Mouse (Mus musculus): Measurements from ENCODE around the gene Asxl2.
A peak's percentile ranks its signal among the peaks of the same experiment; 100 is the strongest.
"Not testable (repeated sequence)": the region's sequence is repeated elsewhere in the genome, so short reads cannot be mapped to it uniquely, and the experiment has no call there.

Asxl2 gene

DNA sequence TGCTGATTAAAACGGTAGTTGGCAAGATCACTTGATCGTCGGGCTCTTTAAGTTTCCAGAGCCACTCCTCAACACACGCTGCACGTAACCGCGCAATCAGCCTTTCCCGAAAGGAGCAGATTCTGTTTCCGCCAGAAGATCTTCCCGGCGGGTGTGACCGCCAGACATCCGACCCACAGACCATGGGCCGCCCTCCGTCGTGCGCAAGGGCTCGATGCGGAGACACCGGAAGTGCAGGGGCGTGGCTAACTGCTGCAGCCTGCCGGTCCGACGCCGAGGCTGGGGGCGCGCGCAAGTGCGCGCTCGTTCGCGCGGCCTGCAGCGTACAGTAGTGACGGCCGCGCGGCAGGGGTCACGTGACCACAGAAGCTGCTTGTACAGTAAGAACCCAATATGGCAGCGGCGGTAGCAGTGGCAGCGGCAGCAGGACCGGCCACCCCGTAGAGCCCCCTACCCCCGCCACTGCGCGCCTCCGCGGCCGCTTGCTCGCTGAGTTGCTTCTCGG lies at the start of gene Asxl2:
Asxl2 (plus strand) TSS at position 328 of the 505 bp plus-strand sequence.
- DNase-seq (ENCODE audit: low read depth, low spot score) = peak; percentile 99

DNA sequence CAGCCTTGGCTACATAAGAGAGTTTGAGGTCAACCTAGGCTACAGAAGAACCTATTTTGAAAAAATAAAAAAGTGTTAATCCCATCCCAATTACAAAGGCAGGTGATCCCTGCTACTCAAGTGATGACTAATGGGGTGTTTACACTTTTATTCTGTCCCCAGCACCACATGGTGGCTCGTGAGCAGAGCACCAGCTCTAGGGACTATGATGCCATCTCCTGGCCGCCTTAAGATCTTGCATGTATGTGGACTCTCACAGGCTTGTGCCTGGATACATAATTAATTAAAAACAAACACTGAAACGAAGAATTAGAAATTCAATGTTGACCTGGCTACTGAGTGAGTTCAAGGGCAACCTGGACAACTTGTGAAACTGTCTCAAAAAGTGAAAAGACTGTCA lies 49.5 kb upstream of the Asxl2 start:
- DNase-seq (ENCODE audit: low read depth, low spot score) = no peak

DNA sequence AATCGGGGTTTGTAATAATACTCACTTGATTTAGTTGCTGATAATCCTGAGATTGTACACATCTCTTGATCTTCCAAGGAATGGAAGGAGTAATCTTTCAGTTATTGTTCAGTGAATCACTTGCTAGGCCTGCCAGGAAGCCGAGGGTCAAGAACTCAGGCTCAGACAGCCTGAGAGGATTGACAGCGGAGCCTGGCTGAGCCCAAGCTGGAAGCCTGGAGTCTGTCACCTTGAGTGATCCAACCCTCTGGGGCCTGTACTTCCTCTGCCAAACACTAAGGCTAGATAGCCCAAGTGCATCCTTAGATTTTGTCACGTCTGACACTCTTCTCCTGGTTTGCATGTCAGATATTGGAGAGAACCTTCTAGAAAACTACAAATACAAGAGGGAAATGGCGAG lies 48.9 kb upstream of the Asxl2 start:
- no peak for DNase-seq (ENCODE audit: low read depth, low spot score)

DNA sequence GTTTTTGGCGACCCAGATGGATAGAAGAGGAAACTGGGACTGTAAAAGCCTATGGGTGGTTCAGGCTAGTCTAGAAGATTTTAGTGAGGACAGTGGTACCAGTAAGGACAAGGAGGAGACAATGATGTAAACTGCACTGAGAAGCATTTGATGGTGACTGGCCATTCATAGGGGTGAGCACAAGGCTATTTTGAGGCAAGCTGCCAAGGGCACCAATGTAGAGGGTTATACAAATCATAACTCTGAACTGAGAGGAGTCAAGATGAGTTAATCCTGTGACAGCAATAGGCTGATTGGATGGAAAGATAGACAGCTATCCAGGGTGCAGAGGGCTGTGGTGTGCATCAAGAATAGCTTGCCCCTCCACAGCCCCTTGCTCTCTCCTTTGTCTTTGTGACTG lies 41.8 kb upstream of the Asxl2 start:
- no peak for DNase-seq (ENCODE audit: low read depth, low spot score)

DNA sequence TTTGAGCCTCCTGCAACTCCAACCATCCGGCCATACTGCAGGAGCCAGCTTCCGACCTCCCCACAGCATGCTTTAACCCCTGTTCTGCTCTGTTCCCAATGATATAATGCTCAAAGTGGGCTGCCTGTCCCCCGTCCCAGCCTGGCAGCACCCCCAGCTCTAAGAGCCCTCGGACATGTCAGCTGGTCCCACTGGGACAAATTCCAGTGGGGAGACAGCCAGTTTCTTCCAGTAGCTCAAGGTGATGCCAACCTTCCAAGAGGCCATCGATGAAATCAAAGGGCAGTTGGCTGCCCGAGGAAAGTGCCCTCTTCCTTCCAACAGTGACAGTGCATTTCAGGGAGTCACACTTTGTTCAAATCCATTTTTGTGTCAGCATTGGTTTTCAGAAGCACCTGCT lies 41.4 kb upstream of the Asxl2 start:
- no peak for DNase-seq (ENCODE audit: low read depth, low spot score)

DNA sequence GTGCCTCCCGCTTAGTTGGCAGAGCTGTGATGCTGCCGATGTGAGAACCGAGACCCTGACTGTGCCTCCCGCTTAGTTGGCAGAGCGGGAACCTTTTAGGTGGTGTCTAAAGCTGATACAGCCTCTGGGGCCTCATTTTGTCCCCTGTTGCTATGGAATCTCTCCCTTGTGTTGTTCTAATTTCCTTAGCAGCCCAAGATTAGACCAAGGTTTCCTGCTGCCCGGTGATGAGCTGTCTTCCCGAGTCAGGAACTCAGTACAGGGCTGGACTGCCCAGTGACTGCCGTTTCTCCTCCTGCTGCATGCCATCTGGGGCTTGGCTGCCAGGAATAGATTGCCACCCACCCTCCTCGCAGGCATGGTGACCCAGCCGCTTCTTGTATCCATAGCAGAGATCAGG lies 40.7 kb upstream of the Asxl2 start:
- DNase-seq (ENCODE audit: low read depth, low spot score) = no peak

DNA sequence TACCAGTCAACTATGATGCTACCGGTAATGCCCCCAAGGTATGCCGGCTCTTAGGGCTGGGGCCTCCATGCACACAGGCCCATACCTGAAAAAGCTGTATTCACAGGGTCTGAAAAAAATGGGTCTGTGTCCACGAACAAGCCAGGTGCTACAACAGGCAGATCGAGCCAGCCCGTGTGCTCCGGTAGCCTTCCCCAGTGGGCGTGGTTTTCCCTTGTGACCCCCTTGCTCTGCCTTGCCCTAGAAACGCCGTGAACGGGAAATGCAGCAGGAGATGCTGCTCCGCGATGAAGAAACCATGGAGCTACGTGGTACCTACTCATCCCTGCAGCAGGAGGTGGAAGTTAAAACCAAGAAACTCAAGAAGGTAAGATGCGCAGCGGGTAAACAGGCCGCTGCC lies 38.8 kb upstream of the Asxl2 start:
- no peak for DNase-seq (ENCODE audit: low read depth, low spot score)

DNA sequence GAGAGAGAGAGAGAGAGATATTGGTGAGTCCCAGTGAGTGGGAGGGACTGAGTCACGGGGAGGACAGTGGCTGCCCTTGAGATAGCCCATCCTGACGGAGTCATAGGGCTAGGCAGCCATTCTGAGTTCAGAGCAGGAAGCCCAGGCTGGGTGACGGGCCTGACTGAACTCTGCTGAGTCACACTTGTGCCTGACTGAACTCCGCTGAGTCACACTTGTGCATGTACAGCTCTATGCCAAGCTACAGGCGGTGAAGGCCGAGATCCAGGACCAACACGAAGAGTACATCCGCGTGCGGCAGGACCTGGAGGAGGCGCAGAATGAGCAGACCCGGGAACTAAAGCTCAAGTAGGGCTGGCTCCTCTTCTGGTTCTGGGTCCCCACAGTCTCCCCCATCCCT lies 37.3 kb upstream of the Asxl2 start:
- no peak for DNase-seq (ENCODE audit: low read depth, low spot score)

DNA sequence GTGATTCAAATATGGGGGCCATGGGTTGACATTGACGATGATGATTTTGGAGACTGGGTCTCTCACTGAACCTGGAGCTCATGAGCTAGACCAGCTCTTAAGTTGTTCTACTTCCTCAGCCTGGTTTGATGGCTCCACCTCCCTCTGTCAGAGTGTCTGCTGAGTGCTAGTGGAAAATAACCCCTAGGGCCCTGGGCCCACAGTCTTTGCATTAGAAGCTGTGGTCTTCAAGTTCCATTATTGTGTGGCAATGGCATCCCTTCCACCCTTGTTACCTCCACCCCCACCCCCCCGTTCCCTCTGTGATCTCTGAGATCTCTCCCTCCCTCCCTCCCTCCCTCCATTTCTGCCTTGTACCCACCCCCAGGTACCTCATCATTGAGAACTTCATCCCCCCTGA lies 36.6 kb upstream of the Asxl2 start:
- no peak for DNase-seq (ENCODE audit: low read depth, low spot score)

DNA sequence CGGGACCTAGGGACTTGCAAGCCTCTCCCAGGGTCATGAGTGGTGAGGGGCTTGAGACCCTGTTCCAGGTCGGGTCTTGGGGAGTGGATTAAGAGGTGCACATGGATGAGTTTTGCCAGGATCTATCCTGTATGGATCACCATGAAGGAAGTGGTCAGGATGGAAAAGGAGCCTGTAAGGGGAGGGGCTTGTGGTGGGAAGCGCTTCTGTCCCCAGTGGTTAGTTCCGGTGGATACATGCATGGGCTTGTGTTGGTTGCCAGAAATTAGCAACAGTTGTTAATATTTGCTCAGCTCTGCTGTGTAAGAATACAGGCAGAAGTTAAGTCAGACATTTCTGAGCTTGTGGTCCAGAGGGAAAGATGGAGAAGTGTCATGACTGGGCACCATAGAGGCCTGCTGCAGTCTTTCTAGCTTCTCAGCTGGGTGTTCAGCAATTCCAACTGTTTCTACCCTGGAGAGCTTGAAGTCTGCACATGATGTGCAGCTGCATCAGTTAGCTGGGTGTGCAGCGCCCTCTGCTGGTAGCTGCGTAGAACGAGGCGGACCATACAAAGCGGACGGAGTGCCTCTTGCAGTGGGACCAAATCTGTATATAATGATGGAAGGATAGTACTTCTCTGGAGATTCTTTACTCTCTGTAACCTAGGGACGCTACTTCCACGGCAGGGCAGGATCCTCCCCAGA lies 35.9 kb upstream of the Asxl2 start:
- peak; percentile 71 for DNase-seq (ENCODE audit: low read depth, low spot score)

DNA sequence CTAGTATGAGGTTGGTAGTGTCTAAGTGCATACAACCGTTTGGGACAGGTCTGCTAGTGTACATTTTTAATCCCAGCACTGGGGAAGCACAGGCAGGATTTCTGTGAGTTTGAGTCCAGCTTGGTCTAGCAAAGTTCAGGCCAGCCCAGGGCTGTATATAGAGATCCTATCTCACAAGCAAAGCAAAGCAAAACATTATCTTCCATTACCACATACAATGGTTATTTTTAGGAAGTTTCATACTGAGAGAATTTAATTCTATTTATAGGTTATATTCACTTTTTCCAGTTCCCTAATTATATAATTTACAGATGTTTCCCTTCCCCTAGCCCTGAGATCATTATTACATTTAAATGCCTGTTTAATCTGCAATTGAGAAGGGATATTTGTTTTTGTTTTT lies 35.4 kb upstream of the Asxl2 start:
- DNase-seq (ENCODE audit: low read depth, low spot score) = no peak

DNA sequence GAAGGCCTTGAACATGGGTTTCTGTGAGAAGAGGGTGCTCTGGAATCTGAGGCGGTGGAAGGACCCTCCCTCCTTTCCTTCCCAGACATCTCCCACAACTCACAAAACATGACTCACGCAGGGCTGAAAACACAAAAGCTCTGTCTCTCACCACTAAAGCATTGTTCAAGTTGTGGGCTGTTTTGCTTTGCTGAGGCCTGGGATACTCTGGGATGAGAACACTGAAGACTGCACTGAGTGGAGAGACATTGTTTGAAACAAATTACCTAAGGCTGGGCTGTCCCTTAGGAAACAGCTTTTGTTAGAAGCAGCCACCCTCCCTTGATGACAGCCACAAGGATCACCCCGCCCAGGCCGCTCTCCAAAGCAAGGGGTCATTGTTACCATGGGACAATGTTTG lies 33.5 kb upstream of the Asxl2 start:
- DNase-seq (ENCODE audit: low read depth, low spot score) = no peak

DNA sequence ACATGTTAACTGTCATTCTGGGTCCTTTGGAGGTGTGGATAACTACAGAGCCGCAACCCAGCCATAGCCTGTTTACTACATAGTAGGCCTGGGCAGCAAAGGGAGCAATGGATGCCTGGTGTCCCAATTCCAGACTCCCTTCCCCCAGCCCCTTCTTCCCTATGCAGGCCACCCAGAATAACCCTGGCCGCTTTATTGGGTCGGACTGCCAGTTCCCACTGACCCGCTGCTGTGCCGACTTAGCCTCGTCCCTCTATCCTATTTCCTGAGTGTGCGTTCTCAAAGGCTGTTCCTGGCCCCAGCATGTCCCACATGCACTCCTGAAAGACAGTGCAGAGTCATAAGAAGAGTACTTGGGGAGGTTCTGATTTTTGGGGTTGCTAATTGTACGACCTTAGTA lies 29.7 kb upstream of the Asxl2 start:
- no peak for DNase-seq (ENCODE audit: low read depth, low spot score)

DNA sequence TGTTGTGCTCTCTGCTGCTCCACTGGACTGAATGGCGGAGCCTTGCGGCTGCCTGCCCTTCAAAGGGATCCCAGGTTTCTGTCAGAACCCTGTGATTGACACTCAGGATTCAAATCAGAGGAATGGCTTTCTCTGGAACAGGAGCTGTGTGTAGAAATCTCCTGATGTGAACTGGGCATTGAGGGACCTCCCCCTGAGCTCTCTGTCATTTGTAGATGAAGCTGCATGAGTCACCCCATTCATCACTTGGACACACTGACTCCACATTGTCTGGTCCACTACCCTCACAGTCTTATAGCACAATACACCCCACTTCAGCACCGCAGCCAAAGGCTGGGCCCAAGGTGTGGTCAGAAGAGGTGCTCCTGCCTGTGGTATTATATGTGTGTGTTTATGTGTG lies 21.0 kb upstream of the Asxl2 start:
- not testable (repeated sequence) for DNase-seq (ENCODE audit: low read depth, low spot score)

DNA sequence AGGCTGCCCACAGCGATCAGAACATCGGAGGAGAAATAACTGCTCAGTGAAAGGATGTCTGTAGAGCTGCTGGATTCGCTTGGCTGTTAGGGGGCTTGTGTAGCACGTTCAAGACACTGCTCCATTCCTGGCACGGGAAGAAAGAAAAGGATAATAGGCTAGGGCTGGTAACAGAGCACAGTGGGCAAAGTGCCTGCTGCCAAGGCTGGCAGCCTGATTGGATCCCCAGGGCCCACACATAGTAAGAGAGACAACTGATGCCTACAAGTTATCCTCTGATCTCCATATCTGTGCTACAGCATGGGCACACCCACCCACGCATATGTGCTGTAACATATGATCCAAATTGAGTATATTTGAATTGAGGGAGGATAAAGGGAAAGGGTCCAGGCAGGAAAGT lies 20.1 kb upstream of the Asxl2 start:
- DNase-seq (ENCODE audit: low read depth, low spot score) = no peak

DNA sequence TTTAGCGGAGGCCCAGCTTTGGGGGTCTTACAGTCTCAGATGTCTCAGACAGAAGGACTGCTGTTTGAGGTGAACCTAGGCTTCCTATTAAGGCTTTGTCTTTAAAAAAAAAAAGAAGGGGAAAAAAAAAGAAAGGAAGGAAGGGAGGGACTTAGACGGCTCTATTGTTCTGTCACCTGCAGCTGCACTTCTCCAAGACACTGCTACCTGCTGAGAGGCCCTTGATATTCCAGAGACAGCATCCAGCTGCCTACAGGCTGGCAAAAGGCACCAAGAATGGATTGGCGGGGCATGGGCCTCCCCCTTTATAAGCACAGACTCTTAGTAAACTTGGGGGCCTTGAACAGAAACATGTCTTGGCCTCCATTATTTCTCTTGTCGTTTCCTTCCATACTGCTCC lies 11.7 kb upstream of the Asxl2 start:
- DNase-seq (ENCODE audit: low read depth, low spot score) = no peak

DNA sequence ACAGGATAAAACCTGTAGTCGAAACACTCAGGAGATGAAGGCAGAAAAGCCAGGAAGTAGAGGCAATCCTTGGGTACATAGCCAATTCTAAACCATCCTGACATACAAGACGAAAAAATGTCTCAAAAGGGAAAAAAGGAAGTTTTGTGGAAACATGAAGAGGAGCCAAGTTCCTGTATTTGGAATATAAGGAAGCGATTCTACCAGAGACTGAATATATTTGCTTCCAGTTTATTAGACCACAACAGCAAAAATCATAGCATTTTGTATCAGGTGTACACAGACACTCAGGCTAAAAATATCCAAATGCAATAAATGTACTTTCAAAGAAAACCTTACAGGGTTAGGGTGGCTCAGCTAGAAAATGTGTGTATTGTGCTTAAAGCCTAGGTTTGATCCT lies 7.9 kb upstream of the Asxl2 start:
- no peak for DNase-seq (ENCODE audit: low read depth, low spot score)

DNA sequence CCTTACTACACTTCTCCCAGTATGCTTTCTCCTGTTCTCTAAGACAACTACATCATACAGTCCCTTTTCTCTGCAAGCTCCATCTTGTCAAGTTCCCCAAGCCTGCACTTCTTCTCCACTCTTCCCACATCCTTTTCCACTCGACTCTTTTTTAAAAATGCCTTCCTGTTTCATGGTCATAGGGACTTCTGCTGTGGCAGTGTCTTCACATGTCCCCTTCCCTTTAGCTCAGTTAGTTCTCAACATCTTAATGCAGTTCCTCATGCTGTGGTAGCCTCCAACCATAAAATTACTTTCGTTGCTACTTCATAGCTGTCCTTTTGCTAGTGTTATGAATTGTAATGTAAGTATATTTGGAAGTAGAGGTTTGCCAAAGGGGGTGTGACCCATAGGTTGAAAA lies 6.1 kb upstream of the Asxl2 start:
- no peak for DNase-seq (ENCODE audit: low read depth, low spot score)

DNA sequence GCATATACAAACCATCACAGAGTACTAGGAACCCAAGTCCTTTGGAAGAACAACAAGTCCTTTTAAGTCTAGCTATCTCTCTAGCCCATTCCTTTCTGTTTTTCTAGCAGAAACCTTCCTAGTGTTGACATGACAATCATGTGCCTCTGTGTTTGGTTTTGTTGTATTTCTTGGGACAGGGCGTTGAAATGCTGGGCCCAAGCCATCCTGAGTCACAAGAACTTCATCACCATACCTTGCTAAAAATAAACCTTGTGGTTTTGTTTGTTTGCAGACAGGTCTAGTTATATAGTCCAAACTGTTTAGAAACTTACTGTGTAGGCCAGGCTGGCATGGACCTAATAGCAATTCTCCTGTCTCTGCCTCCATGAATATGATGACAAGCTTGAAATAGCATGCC lies 3.9 kb upstream of the Asxl2 start:
- no peak for DNase-seq (ENCODE audit: low read depth, low spot score)

DNA sequence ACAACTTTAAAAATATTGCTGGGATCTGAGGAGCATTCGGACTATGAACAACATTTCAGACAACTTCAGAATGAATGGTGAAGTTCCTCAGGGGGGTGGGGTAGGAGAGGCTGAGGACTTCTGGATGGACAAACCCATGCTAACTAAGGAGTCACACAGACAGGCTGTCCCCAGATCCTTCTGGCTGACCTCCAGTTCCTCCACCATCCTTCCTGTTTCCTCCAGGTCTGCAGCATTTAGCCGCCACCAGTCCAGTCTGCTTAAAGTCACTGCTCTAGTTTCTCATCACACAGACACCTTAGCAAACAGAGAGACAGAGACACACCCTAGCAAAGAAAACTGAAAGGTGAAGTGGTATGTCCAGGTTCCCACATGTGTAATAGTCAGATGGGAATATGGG lies 2.5 kb upstream of the Asxl2 start:
- no peak for DNase-seq (ENCODE audit: low read depth, low spot score)

DNA sequence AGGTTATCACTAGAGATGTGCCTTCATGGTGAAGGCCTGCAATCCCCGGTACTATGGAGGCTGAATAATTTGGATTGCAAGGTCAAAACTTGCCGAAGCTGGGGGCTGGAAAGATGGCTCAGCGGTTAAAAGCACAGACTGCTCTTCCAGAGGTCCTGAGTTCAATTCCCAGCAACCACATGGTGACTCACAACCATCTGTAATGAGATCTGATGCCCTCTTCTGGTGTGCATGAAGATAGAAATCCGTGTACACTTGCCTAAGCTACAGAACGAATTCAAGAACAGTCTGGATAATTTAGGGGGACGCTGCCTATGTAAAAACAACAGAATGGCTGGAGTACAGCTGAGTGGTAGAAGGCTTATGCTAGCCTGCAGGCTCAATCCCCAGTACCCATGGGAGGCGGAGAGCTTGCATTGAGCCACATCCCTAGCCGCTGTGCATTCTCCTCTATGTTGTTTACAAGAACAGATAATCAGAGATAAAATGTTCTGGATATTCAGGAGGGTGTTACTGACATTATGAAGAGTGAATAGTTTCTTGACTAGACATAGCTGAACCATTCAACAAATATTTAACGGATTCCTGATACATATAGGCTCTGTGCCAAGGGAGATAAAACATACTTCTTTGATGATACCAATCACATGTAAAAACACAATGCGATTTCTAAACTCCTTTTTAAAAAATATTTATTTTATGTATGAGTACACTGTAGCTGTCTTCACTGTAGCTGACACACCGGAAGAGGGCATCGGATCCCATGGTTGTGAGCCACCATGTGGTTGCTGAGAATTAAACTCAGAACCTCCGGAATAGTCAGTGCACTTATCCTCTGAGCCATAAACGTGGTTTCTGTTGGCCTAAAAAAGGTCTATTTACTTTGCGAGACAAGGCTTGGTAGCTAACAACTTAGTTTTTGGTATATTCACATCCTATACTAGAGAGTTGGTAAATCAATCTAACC lies 999 bp upstream of the Asxl2 start:
- peak; percentile 8 for DNase-seq (ENCODE audit: low read depth, low spot score)

DNA sequence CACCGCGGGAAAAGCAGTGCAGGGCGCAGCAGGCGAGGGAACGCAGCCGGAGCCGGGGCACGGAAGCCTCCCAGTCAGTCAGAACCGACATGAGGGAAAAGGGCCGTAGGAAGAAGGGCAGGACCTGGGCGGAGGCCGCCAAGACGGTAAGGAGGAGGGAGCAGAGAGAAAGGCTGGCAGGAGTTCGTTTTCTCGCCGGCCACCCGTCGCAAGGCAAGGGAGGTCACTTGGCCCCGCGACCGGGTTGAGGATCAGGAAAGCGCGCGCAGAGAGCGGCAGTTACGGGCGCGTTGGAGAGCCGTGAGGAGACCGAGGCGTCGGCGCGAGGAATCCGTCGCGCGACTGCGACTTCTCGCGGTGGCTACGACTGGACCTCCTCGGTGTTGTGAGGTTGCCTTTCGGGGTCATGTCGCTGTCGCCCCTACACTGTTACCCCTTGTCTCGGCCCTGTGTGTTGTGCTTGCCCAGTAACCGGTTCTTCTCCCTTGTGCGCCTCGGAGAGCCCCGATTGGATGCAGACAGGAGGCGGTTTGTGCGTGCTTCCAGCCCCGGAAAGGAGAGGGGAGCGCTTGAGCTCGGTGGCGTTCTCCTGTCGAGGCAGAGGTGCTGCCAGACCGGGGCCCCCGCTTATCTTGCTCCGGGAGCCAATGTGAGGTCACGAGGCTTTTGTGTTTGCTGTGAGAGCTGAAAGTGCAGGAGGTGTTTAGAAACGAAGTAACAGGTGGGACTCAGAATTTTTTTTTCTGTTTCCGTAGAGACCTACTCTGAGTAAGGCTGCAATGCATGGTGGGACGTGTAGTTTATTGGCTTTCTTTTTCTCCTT lies 621 bp downstream of the Asxl2 start:
- peak; percentile 42 for DNase-seq (ENCODE audit: low read depth, low spot score)

Data from embryo, embryonic 11.5 days (tissue).